Mouse (Mus musculus) natural killer cell, adult 2 months (primary cell): ENCODE results near the gene Atg9b.
"Not testable (repeated sequence)": the region's sequence is repeated elsewhere in the genome, so short reads cannot be mapped to it uniquely, and the experiment has no call there.

Experiments used
- DNase-seq, 2 experiments: peaks; one replicate each; pipeline ENCODE4 v3.0.0; 2022; ENCODE audit warnings: low spot score in 2 of 2

The Atg9b gene

GRCm38 (mm10) chr5:24404594-24405360, 12.8 kb upstream of the Atg9b start:
- no peak for DNase-seq

DNA sequence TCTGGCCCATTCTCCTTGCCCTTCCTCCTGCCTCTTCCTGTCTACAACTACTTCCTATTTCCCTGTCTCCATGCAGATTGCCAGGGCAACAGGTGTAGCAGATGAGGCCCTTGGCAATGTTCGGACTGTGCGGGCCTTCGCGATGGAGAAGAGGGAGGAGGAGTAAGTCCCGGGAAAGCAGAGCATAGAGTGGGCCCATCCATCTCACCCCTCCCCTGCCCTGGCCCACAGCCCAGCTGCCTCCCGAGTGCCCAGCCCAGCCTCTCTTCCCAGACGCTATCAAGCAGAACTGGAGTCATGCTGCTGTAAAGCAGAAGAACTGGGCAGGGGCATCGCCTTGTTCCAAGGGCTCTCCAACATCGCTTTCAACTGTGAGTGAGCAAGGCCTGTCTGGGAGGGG, 10.0 kb upstream of the Atg9b start:
- no peak for DNase-seq

- DNase-seq, result no peak
These were observed 9.1 kb upstream of the Atg9b start for GRCm38 (mm10) chr5:24400911-24401605.

GRCm38 (mm10) chr5:24400362-24400761, 8.4 kb upstream of the Atg9b start:
- no peak for DNase-seq

- no peak for DNase-seq
These were observed 7.7 kb upstream of the Atg9b start for GRCm38 (mm10) chr5:24399686-24400085.

GRCm38 (mm10) chr5:24396254-24396653, 4.3 kb upstream of the Atg9b start:
- not testable (repeated sequence) for DNase-seq

- DNase-seq, result peak; percentile 87 to 90
These were observed 2.4 kb upstream of the Atg9b start for GRCm38 (mm10) chr5:24394165-24394894.

- DNase-seq, result peak; percentile 91 to 92
These were observed 1.6 kb upstream of the Atg9b start, which contains the start of gene Abcb8 for GRCm38 (mm10) chr5:24393392-24393997. Gene Abcb8 (plus strand): TSS chr5:24393663.

DNA sequence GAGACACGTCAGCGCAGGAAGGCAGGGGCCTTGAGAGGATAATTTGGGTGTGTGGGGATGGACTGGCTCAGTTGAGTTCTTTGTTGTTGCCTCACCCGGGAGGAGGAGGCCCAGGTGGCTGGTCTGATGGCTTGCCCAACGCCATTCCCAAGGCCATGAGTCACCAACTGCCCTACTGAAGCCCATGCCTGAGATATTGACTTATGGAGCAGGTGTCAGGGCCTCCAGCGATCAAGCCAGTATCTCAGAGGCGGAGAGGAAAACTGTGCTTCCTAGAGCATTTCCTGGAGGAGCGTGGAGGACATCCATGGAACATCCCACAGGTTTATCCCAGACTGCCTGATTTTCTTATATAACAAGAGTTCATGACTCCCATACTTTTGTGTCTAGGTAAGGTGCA, 781 bp upstream of the Atg9b start:
- DNase-seq, result no peak

- no peak for DNase-seq
These were observed 2.3 kb downstream of the Atg9b start for GRCm38 (mm10) chr5:24389658-24390020.

DNA sequence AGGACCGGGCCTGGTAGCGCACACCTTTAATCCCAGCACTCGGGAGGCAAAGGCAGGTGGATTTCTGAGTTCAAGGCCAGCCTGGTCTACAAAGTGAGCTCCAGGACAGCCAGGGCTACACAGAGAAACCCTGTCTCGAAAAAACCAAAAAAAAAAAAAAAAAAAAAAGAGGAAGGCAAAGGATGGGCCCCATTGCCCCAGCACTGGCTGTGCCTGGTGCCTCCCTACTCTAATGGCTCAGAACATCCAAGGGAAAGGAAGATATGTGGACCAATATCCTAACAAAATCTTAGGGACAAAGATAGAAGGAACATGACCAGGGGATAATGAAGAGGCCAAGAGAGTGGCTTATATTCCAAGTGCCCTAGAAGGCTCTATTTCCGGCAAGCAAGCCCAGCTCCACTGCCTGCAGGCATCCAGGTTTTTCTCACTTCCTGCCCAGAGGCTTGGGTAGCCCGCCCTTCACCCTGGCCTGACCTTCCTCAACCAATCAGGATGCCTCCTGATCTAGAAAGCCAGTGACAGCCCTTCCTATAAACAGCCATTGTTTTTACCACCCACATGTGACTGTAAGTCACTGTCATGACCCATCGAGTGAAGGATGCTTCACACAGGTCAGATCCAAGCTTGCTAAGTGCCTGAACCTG, 2.8 kb downstream of the Atg9b start:
- DNase-seq, result no peak

DNA sequence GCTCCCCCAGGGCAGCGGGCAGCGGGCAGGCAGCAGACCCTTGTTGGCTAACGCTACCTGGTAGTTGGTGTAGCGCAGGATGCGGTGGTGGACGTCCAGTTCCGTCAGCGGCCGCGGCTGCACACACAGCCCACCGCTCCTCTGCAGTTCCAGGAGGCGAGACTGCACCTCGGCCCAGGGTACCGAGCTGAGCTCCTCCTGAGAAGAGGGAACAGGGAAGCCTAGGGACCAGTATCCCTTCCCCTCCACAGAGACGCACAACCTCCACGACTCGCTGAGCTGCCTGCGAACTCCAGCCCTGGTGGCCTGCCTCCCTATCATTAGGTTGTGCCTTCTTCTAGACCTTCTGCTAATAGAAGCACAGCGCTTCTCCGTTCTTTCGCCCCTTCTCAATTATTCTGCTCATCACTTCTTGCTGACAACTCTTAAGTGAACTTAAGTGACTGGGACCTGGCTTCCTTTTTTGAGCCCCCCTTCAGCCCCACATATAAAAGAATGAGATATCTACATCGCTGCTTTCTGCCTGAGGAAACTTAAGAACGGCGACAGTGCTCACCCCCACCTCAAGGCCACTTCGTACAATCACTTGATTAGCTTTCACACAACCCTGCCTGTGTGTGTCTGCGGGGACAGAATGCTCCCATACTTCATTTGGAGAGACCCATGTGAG, 3.6 kb downstream of the Atg9b start:
- DNase-seq, result no peak

DNA sequence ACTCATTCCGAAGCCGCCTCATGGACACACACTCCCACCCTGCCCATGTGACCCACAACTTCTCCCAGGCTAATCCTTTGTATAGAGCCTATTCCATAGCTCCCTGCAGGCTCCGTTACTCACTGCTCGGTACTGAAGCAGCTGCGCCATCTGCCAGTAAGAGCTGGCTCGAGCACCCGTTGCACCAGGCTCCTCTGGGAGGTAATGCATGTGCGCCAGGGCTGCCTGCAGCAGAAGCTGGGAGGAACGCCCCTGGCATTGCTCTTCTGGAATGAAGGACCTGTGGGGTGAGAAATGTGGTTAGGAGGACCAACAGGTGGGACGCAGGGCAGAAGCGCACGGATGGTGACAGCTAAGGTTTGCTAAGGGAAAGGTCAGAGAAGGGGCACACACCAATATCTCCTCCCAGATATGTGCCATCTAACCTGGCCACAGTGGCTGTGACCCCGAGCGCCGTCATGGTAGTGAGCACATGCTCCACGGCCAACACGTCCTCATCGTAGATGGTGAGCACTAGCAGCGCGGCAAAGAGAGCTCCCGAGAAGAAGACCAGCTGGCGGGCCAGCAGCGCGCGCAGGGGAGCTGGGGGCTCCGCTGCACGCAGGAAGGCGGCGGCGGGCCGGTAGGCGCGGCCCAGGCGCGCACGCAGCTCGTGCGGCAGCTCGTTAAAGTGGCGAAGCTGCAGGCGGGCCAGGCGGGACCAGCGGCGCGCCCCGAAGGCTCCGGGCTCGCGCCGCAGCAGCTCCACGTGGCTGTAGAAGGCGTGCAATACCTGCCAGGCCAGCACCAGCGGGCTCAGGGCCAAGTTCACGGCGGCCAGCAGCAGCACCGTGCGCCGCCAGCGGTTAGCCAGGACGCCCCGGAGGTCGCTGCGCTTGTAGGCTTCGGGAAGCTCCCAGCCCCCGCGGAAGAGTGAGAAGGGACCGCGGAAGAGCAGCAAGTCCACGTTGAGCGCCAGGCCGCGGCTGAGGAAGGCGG, 4.4 kb downstream of the Atg9b start:
- DNase-seq, result peak in 1 of 2 experiments; percentile 11

DNA sequence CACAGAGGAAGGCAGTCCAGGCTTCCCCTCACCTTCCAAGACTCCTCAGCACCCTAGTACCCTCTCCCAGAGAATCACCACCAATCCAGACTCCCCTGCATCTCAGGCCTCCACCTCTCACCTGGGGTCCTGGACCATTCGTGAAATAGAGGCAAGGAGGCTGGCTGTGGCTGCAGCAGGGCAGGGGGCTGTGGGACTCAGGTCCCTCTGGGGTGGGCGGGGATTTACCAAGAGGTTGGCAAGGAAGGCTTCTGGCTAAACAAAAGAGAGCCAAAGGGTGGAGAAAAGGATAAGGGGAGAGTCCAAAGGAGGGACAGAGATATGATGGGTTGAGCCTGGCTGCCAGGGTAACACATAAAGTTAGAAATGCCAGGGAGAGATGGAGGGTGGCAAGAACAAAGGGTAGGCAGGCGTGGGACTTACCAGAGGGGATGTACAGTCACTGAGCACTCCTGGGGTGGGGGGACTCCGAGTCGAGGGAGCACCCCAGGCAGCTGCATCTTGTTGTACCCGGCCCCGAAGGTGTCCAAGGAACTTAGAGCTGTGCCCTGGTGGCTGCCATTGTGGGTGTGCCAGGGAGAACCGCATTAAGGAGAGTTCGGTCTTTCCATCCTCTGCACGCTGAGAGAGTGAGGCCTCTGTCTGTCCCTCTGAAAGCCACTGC, 5.9 kb downstream of the Atg9b start:
- DNase-seq, result no peak

- no peak for DNase-seq
These were observed 6.6 kb downstream of the Atg9b start for GRCm38 (mm10) chr5:24385374-24385773.

GRCm38 (mm10) chr5:24384407-24384806, 7.5 kb downstream of the Atg9b start:
- peak in 1 of 2 experiments; percentile 13 for DNase-seq

GRCm38 (mm10) chr5:24383026-24383859, 8.7 kb downstream of the Atg9b start:
- DNase-seq, result peak; percentile 96 to 97

GRCm38 (mm10) chr5:24381988-24382387, 10.0 kb downstream of the Atg9b start:
- DNase-seq, result no peak
